Mouse (Mus musculus) cerebellum, postnatal 10 days (tissue): ENCODE data around the gene 4932414N04Rik.
"Not testable (repeated sequence)": the region's sequence is repeated elsewhere in the genome, so short reads cannot be mapped to it uniquely, and the experiment has no call there.

Experiments
- DNase-seq, 2 experiments: peaks; one replicate each; pipeline ENCODE4 v3.0.0; 2021; ENCODE audit warnings: mixed read lengths in 2 of 2

4932414N04Rik gene

GRCm38 (mm10) chr2:68656186-68656585 is at the start of gene 4932414N04Rik:
TSS of gene 4932414N04Rik (plus strand) at chr2:68656486.
- not testable (repeated sequence) for DNase-seq

- DNase-seq: no peak
Observed at GRCm38 (mm10) chr2:68732216-68732615, 75.9 kb downstream of the 4932414N04Rik start.

- peak in 1 of 2 experiments; percentile 4 for DNase-seq
Observed at GRCm38 (mm10) chr2:68739772-68740739, 83.8 kb downstream of the 4932414N04Rik start.

DNA sequence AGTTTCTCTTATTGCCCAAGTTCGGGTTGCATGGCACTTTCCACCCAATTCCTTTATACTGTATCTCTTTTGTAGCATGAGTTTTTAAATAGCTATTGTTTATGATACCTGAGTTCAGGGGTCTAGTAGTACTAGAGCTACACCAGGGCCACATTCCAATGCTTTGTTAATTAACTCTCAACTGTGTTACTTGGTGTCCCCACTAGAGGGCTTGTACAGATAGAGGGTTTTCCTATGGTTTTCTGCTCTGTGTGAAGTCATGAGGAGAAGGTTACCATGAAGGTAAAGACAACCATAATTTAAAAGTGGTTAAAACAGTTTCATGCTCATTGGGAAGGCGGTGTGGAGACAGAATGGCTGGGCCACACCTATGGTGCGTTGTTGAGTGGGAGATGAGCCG is 88.3 kb downstream of the 4932414N04Rik start:
- DNase-seq: peak; percentile 15 to 28

DNA sequence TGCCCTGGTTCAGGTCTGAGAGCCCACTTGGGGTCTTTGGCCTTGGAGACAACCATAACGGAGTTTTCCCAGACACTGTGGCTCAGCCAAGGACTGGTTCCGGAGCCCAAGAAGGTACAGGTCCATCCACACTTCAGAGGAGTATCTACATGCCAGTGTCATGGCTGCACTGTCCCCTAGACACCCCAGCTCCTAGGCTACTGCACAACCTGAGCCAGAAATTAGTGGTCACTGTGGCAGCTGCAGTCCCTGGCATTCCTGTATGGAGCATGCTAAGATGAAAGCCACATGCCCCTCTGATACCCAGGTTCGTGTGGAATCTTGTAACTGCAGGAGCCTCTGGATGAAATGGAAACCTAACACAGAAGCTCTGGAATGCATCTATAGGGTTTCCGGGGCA is 99.9 kb downstream of the 4932414N04Rik start:
- DNase-seq: peak in 1 of 2 experiments; percentile 1

- peak; percentile 64 to 65 for DNase-seq
Observed at GRCm38 (mm10) chr2:68756793-68757192, 100.5 kb downstream of the 4932414N04Rik start.

GRCm38 (mm10) chr2:68765371-68765770 is 109.1 kb downstream of the 4932414N04Rik start:
- no peak for DNase-seq

- no peak for DNase-seq
Observed at GRCm38 (mm10) chr2:68767186-68767890, 111.1 kb downstream of the 4932414N04Rik start.

GRCm38 (mm10) chr2:68782268-68783132 is 126.2 kb downstream of the 4932414N04Rik start:
- no peak for DNase-seq

DNA sequence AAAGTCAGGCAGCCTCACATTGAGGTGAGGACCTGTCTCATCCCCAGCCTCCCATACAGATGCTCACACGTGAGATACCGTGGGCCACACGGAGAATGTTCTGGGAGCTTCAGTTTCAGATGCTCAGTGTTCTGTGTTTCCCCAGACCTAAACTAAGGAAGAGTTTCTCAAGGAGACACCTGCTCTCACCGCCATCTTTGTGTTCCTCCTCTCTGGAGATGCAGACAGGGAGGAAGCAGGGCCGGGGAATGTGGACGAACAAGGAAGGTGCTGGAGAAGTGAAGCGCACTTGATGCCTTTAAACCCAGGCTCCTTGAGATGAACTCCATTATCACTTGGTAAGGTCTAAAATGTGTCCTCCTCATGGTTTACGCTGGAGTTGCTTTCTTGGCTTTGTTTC is 127.4 kb downstream of the 4932414N04Rik start:
- DNase-seq: not testable (repeated sequence)

DNA sequence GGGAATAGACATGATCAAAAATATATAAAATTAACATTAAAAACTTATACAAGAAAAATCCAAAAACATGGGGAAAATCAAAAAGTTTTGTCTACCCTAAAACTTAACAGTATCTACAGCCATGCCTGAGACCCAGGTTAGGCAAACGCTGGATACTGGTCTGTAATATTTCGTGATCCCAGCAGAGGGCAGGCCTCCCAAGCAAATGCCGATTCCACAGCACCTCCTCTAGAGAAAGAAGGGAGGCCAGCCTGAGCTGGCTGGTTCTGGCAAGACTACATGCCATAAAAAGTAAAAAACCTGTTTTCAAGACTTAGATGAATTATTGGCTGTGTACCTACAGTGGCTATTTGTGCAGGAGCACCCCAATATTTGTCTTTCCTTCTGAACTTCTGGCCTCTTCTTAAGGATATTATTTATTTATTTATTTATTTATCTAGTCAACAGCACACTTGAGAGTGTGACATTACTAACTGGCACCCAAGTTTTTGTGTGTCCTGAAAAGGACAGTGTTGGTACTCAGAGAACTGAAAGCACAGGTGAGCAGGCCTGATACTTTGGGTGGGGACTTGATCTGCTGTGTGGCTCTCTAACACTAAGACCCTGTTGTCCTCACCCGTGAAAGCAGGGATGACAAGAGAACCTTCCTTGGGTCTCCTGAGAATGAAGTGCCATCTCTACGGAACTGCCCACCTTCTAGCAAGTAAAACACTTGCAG is 128.6 kb downstream of the 4932414N04Rik start:
- peak; percentile 88 to 89 for DNase-seq

DNA sequence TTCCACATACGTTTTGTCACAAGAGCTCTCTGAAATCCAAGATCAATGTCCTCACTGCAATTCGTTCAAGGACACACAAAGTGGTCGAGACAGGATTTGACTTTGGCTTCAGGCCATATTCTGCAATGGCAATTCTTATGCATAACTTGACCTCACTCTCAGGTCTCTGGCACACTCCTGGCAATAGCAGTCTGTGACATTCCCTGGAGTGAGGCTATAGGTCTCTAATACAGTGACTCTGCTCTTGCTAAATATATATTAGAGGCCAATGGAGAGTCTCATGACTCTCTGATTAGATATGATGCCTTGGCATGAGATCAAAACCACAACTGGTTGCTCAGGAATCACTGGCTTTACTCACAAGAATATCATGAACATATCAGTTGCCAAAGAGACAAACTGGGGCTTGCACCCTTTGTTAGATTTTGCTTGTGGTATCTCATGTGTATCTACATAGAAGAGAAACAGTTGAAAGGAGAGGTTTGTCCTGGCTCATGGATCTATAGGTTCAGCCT is 130.9 kb downstream of the 4932414N04Rik start:
- DNase-seq: no peak

GRCm38 (mm10) chr2:68792296-68792695 is 136.0 kb downstream of the 4932414N04Rik start:
- no peak for DNase-seq

GRCm38 (mm10) chr2:68793472-68793871 is 137.2 kb downstream of the 4932414N04Rik start:
- no peak for DNase-seq

- peak in 1 of 2 experiments; percentile 13 for DNase-seq
Observed at GRCm38 (mm10) chr2:68794181-68794580, 137.9 kb downstream of the 4932414N04Rik start.

DNA sequence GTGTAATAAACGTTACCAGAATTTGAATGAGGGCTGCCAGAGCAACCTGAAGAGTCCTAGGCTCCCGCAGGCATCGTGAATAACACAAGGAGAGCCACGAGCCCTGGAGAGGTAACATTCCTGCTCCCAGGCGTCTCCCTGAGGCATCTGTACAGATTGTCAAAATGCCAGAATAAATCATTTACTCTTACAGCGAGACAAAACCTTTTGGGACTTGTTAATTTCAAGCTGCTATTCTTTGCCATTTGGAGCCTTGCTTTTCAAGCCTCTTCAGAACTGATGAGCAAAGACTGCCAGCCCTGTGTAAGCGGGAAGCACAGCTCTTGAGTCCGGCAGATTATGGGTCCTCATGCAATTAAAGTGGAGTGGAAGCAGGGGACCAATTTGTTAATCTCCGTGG is 138.3 kb downstream of the 4932414N04Rik start:
- peak in 1 of 2 experiments; percentile 18 for DNase-seq

DNA sequence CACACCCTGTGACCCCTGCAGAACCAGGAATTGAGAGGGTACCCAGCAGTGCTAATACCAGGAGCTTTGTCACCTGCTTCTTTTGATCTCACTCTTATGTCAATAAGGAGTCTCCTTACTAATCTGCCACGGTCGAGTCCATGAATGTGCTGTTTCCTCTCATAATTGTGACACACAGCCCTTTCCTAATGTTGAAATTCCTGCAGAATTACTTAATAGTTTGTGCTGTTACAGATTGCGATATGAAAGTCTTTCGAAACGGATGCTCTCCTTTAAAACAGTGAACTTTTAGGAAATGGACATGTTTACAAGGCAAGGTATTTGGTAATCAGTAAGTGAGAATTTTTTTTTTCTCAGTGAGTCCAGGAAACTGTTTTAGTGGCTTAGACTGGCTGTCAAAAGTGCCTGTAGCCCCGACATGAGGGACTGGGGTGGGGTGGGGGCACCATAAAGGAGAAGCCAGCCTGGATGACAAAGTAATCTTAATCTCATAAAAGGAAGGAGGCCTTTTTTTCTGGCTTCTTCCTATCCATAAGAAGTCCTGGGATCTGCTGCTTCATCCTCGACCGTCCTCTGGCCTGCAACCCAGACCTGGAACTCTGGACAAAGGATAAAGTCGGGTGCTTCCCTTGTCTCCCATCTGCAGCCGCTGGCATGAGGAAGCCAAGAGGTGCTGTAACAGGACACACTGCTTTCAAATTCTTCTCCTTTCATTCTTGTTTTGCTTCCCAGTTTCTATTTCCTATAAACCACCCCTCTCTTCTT is 139.9 kb downstream of the 4932414N04Rik start:
- no peak for DNase-seq

DNA sequence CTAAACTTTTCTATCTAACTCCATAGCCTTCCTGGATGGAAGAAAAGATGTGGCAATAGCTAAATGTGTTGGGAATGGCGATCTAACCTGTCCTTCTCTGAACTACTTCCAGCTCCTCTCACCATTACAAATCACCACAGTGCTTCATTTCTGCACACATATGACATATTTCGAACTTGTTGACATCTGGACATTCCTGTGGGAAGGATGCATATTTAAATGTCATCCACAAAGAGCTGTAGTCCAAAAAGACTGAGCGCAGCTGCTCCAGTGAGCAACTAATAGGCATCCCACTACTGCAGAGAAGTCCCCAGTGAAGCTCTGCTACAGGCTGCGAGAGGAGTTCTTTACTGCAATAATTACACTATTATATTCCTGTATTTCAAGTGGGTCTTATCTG is 140.8 kb downstream of the 4932414N04Rik start:
- no peak for DNase-seq
